Mouse (Mus musculus): ENCODE data around the gene Atp6v1g3.

The Atp6v1g3 gene

DNA sequence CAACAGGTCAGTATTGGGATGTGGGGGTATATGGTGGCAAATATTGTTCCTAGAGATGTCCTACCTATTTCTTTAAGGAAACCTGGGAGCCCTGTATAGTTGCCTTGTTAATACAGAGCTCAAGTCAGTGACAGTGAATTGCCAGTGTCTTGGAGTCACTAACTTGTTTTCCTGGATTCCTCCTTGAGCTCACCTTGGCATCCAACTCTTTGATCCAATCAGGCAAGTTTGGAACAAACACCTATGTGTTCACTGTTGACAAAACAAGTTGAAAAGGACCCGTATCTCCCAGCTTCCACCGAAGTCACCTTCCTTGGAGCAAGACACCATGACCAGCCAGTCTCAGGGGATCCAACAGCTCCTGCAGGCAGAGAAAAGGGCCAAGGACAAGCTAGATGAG is at the start of gene Atp6v1g3:
Gene Atp6v1g3, plus strand, starts transcription at position 301 of the 400 bp plus-strand sequence.
- DNase-seq (ENCODE audit: inconsistent ontology term) = no peak

GRCm38 (mm10) chr1:138233051-138233450 is 40.5 kb upstream of the Atp6v1g3 start:
- no peak for DNase-seq (ENCODE audit: inconsistent ontology term)

- no peak for DNase-seq (ENCODE audit: inconsistent ontology term)
Observed at GRCm38 (mm10) chr1:138237252-138237651, 36.3 kb upstream of the Atp6v1g3 start.

GRCm38 (mm10) chr1:138243947-138244346 is 29.6 kb upstream of the Atp6v1g3 start:
- DNase-seq (ENCODE audit: inconsistent ontology term) = no peak

DNA sequence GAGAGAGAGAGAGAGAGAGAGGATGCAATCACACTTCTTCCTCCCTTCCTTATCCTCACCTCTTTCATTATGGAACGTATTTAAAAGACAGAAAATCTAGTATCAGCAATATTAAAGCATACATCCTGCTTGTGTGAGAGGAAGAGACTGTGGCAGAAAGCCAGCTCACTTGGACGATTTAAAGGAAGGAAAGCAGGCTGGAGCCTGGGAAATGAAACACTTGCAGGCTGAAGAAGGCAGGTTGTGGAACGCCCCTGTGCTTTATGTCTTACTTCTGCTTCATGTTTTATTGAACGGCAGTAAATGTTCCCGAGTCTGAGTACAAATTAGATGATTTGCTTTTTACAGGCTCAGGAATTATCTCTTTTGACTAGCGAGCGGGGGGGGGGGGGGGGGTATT is 29.1 kb upstream of the Atp6v1g3 start:
- no peak for DNase-seq (ENCODE audit: inconsistent ontology term)

DNA sequence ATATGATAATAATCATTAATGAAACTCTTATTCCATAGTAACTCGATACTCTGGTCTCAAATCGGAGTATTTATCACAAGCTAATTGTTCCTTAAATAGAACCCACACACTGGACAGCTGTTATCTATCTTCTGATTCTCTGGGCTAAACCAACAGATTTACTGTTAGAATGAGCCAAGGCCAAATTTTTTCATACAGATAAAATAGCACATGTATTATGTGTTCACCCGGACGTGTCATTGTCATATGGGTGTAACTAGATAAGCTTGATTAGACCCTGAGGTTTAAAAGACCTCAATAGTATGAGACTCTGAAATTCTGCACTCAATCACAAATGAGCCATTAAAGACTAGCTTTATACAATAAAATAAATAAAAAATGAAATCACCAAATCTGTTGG is 28.4 kb upstream of the Atp6v1g3 start:
- DNase-seq (ENCODE audit: inconsistent ontology term) = no peak

DNA sequence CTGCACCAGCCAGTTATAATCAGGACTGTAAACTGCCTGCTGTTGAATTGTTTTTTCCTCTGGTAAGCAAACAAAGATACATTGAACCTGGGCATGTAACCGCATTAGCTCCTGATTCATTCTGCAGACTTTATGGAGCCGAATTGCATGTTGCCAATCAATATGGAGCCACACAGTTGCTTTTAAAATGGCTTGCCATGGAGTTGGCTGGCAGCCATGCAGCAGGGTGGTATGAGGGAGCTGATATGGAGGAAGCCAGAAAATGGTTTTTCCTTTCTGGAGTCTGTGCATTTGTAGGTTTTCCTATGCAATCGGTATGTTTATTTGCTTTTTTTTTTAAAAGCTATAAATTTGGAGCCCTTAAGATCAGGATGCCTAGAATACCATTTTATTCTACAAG is 28.0 kb upstream of the Atp6v1g3 start:
- DNase-seq (ENCODE audit: inconsistent ontology term) = no peak

GRCm38 (mm10) chr1:138246438-138247164 is 26.9 kb upstream of the Atp6v1g3 start:
- DNase-seq (ENCODE audit: inconsistent ontology term) = no peak

- DNase-seq (ENCODE audit: inconsistent ontology term) = no peak
Observed at GRCm38 (mm10) chr1:138247699-138248483, 25.6 kb upstream of the Atp6v1g3 start.

- DNase-seq (ENCODE audit: inconsistent ontology term) = no peak
Observed at GRCm38 (mm10) chr1:138248770-138249169, 24.8 kb upstream of the Atp6v1g3 start.

DNA sequence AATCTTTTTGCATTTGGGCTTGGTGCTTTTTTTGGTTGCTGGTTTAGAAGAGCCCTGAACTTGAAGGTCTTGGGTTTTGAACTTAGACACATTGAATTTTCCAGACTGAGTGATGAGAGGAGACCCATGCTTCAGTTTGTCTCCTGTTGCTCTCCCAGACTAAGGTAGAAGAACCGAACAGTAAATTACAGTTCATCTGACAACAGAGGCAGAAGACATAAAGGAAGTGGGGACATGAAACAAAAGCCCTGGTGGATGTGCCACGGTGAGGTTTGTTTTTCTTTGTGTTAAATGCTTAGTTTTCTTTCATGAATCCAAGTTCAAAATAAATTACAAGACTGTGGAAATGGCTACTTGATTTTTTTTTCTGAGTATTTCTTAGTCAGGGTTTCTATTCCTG is 22.6 kb upstream of the Atp6v1g3 start:
- DNase-seq (ENCODE audit: inconsistent ontology term) = no peak

DNA sequence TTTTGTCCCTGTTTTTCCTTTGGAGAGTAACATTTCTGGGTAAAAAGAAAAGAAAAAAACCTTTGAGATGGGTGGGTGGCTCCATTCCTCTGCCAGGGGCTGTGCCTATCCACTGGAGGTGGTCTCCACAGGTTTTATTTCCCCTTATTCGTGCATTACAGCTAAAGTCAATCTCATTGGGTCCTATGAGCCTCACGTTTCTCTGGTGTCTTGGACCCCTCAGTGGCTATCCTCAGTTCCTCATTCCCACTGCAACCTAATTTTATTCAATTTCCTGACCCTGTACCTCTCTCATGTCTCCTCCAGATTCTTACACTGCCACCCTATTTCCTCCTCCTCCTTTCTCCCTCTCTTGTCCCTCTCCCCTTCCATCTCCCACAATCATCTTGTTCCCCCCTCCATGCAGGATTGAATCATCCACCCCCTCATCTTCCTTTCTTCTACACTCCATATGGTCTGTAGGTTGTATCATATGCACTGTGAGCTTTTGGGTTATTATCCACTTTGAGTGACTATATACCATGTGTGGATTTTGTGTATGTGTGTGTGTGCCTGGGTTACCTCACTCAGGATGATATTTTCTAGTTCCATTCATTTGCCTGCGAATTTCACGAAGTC is 17.3 kb upstream of the Atp6v1g3 start:
- no peak for DNase-seq (ENCODE audit: inconsistent ontology term)

GRCm38 (mm10) chr1:138258758-138259157 is 14.8 kb upstream of the Atp6v1g3 start:
- DNase-seq (ENCODE audit: inconsistent ontology term) = no peak

GRCm38 (mm10) chr1:138261520-138261919 is 12.0 kb upstream of the Atp6v1g3 start:
- DNase-seq (ENCODE audit: inconsistent ontology term) = no peak

DNA sequence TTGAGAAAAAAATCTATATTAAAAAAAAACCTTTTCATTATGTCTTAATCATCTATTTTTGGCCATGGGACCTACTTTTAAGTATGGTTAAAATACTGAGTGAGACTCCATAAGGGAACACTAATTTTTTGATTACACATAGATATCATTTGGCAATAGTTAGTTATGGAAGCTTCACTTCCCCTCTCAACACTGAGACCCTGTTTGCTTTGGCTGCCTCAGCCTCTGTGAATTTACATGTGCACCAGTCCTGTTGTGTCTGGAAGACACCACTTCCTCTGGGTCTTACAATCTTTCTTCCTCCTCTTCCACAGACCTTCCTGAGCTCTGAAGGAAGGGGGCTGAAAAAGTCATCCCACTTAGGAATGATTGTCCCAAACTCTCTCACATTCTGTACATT is 11.1 kb upstream of the Atp6v1g3 start:
- no peak for DNase-seq (ENCODE audit: inconsistent ontology term)

GRCm38 (mm10) chr1:138267465-138268055 is 6.0 kb upstream of the Atp6v1g3 start:
- DNase-seq (ENCODE audit: inconsistent ontology term) = no peak

DNA sequence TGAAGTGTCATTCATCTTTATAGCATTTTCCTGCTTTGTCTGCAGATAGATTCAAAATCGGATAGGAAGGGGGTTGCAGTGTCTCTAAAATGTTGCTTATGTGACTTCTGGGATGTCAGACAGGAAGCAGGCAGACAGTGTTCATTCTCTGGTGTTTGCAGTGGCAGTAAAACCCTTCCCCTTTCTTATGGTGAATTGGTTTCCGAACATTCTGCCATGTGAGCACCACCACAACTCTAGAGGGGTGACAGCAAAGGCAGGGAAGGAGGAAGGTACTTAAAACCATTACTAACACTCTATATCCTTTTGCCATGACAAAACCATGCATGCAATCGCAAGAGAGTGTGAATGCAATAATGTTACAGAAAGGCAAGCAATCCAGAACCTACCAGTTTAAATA is 1.4 kb downstream of the Atp6v1g3 start:
- DNase-seq (ENCODE audit: inconsistent ontology term) = no peak

- no peak for DNase-seq (ENCODE audit: inconsistent ontology term)
Observed at GRCm38 (mm10) chr1:138275859-138276258, 2.3 kb downstream of the Atp6v1g3 start.

GRCm38 (mm10) chr1:138281139-138281538 is 7.6 kb downstream of the Atp6v1g3 start:
- no peak for DNase-seq (ENCODE audit: inconsistent ontology term)

DNA sequence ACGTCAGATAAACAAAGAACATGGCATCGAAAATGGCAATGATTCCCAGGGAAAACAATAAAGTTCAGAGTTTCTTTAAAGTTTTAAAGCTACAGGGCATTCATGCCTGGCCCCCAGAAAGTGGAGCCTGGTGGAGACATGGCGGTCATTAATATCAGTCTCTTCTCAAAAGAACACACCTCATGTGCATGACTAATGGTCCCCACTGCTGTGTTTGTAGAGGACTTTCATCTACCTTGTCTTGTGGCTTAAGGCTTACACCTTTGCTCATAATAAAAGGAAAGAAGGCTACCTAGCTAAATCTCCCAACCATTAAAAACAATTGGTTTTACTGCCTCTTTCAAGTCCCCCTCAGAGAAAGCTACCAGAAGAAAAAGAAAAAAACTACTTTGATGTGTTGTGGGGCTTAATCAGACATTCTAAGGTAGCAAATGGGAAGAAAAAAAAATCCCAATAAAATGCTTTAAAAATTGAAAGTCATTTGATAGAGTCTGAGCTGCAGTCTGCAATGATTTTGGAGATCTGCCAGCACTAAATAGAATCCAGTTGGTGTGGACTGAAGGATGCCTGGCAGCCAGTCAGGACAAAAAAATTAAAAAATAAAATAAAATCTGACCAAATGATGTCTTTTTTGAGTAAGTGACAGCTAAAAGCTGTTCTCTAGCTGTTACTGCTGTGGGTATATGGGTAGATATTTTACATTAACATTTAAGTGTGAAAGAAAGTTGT is 9.0 kb downstream of the Atp6v1g3 start:
- no peak for DNase-seq (ENCODE audit: inconsistent ontology term)

DNA sequence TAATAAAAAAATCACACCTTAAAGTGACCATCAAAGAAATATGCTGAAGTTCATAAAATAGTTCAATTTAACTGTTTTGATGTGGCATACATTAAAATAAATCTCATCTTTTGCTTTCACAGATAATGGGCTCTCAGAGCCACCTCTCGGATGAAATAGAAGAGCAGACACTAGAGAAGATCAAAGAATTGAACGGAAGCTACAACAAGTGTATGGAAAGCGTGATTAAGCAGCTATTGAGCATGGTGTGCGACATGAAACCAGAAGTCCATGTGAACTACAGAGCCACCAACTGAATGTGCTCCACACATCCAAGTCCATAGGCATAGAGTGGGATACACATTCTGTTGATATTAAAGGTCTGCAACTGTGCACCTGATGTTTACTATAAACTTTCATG is 14.1 kb downstream of the Atp6v1g3 start:
- no peak for DNase-seq (ENCODE audit: inconsistent ontology term)

GRCm38 (mm10) chr1:138288721-138289120 is 15.2 kb downstream of the Atp6v1g3 start:
- peak; percentile 43 for DNase-seq (ENCODE audit: inconsistent ontology term)
